Mouse (Mus musculus) frontal cortex, postnatal 25 days (tissue): ENCODE measurements around the gene Rara.
A peak's percentile ranks its signal among the peaks of the same experiment; 100 is the strongest.
"Not testable (repeated sequence)": the region's sequence is repeated elsewhere in the genome, so short reads cannot be mapped to it uniquely, and the experiment has no call there.

Experiments used
- DNase-seq, 2 experiments: peaks; one replicate each; pipeline ENCODE4 v3.0.0; 2022; ENCODE audit warnings: low spot score in 2 of 2

The Rara gene

DNA sequence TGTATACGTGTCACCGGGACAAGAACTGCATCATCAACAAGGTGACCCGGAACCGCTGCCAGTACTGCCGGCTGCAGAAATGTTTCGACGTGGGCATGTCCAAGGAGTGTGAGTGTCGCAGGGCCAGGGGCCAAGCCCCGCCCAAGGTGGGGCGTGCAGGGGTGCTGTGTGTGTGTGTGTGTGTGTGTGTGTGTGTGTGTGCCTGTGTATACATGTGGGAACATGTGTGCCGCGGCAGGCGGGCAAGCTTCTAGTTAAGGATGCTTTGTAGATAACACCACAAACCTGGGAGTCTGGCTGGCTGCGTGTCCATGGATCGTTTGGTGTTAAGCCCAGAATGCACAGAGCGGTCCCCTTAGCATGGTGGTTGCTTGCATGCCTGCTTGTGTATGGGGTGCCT is 40.5 kb downstream of the Rara start:
- DNase-seq = no peak

DNA sequence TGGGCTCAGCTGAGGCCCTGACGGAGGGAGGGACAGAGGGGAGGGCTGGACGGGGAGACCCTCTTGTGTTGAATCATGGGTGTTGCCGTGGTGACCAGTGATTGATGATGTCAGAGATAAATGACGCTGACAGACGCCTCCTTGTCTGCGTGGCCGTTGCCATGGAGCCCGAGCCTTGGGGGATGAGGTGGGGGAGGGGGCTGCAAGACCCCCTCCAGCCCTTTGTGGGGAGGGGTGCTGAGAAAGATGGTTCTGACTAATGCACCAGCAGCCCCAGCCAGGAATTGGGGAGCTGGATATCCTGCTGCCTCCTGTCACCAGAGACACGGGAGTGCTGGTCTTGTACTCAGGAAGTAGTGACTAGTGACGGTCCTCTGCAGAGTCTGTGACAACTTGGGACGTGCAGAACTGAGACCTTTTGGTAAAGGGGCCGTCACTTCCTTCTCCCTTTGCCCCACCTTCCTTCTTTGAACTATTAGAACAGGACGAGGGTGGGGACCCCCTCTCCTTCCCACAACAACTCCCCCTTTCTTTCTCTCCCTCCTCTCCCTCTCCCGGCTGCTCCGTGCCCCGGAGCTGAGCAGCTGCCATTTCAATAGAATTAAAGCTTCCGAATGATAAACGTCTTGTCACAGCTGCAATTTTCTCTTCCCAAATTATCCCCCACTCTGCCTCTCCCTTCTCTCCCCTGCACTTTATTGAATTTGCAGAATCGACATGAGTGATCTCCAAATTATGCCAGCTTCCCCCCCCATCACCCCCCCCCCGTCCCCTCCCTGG is 41.3 kb downstream of the Rara start:
- DNase-seq = no peak

DNA sequence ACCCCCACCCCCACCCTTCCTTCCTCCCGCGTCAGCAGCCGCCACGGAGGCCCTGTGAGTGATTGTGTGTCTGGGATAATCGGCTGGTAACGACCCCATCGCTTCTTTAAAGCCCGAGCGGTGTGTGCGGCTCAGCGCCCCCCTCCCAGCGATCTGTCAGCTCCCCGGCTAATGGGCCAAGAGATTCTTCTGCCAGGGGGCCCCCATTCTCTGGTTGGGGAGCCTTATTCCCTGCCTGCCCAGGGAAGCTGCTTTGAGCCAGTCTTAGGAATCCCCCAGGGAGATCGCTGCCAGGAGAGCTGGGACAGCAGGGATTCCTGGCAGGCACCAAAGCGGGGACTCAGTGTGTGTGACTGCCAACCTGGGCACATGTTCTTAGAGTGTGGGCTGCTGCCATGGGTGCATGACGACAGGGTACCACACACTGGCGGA is 41.9 kb downstream of the Rara start:
- DNase-seq = no peak

DNA sequence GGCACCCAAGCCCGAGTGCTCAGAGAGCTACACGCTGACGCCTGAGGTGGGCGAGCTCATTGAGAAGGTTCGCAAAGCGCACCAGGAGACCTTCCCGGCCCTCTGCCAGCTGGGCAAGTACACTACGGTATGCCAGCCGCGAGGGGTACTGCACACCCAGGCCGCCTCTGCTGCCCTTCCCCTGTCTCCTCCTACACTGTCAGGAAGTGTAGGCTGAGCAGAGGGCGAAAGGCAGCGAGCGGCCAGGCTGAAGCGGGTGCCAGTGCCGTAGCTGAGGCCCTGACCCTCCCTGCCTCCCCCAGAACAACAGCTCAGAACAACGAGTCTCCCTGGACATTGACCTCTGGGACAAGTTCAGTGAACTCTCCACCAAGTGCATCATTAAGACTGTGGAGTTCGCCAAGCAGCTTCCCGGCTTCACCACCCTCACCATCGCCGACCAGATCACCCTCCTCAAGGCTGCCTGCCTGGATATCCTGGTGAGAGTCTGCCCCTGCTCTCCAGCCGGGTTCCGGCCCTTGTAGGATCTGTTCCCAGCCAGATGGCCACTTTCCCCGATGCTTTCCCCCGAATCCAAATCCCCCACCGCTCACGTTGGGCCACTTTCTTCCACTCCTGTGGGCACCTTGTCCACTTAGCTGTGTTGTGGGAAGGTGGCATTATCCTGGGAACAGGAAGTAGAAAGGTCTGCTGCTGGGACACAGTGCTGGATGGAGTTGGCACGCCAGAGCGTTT is 42.7 kb downstream of the Rara start:
- no peak for DNase-seq

DNA sequence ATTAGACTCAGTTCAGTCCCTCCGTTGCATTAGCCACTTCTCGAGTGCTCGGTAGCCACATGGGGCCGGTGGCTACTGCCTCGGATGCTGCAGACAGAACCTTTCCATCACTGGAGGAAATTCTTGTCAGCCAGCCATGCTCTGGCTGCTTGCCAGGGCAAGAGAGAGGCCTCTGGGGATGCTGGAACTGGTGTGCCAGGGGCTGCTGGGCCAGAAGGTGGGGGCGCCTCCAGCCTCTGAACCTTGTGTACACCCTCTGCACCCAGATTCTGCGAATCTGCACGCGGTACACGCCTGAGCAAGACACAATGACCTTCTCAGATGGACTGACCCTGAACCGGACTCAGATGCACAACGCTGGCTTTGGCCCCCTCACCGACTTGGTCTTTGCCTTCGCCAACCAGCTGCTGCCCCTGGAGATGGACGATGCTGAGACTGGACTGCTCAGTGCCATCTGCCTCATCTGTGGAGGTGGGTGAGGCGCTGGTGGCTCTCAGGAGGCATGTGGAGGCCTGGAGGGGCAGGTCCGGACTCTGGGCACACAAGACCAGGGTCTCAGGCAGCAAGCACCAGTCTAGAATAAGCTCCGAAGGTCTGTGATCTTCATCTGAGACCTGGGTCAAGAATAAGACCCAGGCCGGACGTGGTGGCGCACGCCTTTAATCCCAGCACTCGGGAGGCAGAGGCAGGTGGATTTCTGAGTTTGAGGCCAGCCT is 43.9 kb downstream of the Rara start:
- DNase-seq = no peak

DNA sequence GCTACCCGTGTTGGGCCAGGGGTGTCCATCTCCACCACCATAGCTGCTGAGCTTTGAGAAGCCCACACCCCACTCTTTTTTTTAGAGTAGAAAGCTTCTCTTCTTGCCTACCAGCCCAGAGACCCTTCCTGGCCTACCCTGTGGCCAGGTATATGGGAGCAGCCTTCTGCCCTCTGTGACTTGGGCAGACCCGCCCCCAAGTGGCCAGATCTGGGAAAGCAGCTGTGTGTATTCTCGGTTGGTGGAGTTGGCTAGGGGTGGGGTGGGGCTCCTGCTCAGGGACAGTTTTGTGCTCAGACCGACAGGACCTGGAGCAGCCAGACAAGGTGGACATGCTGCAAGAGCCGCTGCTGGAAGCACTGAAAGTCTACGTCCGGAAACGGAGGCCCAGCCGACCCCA is 44.6 kb downstream of the Rara start:
- DNase-seq = peak; percentile 77 to 87

DNA sequence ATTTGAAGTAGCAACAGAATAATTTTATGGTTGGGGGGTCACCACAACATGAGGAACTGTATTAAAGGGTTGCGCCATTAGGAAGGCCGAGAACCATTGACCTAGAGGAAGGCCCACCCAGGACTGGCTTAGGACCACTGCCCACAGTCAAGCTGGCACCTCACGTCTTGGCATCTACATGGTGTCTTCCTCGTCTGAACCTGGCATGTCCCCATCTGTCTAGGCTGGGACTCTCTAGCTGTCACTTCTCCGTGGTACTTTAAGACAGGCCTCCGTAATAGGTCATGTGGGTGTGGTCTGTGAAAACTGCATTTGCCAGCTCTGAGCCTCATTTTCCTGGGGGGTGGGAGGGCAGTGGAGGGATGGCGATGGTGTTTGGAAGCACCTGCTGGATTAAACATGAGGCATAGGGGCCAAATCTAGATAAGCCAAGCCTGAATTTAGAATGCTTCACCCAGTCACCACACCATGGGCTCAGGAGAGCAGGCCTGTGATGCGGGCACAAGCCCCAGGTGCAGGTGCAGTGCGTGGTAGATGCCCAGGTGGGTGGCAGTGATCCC is 45.3 kb downstream of the Rara start:
- no peak for DNase-seq

DNA sequence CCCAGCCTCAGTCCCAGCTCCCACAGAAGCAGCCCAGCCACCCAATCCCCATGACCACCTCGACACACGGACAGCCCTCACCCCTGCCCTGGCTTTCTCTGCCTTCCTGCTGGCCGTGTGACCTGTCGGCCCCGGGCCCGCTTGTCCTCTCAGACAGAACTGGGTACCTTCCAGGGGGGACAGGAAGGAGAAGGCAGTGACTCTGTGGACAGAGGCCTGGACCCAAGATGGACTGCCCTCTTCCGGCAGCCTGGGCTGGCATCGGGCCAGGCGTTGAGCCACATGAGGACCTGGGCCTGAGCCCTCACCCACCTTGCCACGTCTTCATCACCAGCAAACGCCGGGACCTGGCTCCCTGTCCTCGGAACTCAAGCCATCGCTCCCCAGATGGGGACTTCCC is 46.0 kb downstream of the Rara start:
- no peak for DNase-seq

DNA sequence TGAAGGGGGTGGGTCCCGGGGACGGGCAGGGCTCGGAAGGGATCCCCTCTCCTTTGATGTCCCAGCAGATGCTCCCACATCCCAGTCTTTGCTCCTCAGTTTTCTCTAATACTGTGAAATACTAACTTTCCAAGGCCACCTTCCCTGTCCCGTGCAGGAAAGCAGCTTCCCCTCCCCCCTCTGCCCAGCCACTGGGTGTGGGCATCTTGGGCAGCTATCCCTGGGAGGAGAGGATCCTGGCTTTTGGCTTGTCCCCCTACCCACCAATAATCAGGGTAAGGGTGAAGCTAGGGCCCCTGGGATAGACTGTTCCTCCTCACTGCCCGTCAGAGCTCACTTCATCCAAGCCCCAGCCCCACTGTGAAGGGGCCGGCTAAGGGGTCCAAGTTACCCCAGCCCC is 46.6 kb downstream of the Rara start:
- no peak for DNase-seq

DNA sequence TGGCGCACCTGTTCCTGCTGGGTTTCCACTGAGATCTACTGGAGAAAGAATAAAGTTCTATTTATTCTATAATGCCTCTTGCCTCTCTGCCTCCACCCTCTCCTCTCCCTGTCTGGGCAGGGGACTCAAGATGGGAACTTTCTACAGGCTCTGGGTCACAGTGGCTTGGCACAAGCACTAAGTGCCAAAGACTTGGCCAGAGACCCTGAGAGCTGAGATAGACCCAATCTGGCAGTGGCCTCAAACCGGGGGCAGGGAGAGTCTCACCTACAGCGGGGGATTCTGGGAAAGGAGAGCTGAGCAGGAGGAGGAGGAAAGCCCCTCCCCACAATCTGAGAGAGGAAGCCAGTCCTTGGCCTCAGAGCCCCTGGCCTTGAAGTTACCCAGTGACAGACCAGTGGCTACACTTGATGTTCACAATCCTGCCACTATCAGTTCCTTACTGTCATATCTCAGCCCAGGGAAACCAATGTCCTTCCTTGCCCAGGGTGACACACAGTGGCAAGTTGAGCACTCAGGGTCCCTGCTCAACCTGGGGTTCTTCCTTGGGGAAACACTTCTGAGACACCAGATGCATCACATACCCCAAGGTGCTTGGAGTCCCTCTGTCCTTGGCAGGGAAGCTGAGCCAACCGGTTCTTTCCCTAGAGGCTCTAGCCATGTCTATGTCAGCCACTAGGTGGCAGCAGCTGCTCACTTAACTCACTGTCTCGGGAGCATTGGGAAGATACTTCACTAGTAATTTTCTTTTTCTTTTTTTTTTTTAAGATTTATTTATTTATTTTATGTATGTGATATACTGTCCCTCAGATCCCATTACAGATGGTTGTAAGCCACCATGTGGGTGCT is 47.5 kb downstream of the Rara start:
- DNase-seq = peak; percentile 72 to 82

DNA sequence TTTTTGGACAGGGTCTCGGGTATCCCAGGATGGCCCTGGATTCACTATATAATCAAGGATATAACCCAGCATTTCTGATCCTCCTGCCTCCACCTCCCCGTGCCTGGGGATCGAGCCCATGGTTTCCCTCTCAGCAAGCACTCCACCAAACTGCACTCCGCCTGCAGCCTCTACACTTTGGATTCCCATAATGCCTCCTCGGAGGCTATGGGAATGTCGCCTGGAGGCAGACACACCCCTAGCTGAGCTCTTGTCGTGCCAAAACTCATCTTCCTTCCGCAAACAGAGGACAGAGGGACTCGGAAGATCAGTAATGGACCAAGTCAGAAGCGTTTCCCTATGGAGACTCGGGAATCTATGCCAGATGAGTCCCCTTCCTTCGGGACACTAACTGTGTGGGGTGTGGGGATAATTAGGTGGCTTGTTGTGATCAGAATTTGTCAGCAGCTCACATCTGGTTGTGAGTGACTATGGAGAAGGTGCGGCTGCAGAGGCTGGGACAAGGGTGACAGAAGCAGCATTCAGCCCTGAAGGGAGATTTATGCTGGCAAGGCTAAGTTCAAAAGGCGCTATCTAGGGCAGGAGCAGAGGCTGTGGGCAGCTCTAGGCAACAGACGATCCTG is 51.0 kb downstream of the Rara start:
- DNase-seq = no peak

DNA sequence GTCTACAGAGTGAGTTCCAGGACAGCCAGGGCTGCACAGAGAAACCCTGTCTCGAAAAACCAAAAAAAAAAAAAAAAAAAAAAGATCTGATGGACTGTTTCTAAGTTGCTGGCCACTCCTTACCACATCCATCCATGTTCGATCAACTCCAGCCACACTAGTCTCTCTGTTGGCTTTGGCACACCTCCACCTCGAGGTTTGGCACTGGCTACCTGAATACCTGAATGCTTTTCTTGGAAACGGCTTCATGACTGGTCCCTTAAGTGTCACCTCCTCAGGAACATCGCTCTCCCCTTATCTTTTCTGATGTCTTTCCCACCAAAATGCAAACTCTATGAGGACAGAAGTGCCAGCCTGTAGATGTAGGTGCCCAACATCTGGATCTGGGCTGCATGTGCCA is 51.7 kb downstream of the Rara start:
- no peak for DNase-seq

DNA sequence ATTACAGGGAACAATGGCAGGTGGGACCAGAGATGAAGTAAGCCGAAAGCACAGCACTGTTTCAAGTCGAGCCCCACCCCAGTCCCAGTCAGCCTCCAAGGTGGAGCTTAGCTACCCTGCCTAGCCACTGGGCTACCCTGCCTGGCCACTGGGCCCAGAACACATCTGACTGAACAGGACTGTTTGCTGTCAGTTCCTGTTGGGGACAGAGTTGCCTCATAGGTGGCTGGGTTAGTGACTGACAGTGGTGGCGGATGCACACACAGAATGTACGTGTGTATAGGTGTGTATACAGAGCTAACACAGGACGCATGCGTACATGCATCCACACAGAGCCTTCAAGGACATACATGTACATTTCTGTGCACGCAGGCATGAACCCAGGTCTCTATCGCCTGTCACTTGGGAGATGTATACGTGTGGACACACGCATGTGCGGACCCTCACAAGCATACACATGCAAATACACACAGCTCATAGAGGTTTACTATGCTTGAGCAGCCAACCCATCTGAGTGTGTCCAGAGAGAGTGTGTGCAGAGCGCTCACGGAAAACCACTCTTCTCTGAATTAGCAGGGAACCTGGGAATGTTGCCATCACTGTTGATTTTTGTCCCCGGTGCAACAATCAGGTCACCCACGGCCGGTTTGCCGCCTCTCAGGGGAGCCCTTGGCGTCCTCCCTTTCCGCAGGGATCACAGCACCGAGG is 53.8 kb downstream of the Rara start:
- DNase-seq = no peak

DNA sequence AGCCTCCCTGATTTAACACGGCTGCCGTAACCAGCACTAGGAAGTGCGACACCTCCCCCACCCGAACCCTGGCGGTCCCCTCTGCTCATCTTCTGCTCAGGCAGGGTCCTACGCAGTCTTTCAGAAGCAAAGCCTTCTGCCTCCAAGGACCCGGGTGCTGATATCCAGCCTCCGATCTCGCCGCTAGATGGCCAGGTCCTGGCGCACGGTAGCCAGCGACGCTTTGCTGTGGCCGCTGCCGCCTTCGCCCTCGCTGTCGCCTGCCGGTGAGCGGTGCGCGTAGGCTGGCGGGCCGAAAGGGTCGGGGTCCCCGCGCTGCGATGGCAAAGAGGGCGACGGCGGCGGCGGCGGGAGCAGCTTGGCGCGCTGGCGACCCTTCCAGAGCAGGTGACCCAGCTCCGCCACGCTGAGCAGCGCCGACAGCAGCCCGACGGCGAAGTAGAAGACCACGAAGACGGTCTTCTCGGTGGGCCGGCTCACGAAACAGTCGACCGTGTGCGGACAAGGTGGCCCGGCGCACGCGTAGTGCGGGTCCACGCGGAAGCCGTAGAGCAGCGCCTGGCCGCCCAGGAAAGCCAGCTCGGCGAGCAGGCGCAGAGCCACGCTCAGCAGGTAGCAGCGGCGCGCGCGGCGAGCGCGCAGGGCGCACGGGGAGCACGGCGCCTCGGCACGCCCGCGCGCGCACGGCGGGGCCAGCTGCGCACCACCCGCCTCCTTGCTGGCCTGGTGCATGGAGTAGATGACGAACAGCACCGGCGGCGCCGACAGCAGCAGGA is 54.6 kb downstream of the Rara start:
- no peak for DNase-seq

DNA sequence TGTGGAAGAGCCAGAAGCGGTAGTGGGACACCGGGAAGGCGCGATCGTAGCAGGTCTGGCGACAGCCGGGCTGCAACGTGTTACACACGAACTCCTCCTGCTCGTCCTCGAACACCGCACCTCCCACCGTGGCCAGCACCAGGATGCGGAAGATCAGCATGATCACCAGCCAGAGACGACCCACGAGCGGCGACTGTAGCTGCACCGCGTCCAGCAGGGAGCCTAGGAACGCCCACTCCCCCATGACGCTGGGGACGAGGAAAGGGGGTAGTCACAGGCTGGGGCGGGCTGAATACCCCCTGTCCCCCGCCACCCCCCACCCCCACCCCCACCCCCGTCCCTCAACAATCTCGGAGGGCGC is 55.1 kb downstream of the Rara start, which contains the start of gene Gjd3:
Gene Gjd3 (minus strand): TSS at position 244 of the 361 bp plus-strand sequence.
- no peak for DNase-seq

DNA sequence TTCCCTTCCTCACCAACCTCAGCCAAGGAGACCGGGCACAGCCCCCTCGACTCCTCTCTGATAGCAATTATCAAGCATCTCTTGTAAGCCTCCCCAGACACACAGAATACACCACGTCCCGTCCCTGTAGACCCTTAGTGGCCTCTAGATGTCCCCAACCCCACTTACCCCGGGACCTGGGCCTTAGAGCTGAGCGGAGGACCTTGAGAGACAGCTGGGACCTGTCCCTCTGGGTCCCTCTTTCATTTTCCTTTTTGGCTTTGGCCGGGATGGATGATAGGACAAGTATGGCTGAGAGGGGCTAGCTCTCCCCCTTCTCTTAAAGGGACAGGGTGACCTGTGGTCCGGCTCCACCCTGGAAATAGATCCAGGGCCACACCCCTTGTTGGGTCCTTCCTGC is 55.9 kb downstream of the Rara start:
- DNase-seq = no peak

DNA sequence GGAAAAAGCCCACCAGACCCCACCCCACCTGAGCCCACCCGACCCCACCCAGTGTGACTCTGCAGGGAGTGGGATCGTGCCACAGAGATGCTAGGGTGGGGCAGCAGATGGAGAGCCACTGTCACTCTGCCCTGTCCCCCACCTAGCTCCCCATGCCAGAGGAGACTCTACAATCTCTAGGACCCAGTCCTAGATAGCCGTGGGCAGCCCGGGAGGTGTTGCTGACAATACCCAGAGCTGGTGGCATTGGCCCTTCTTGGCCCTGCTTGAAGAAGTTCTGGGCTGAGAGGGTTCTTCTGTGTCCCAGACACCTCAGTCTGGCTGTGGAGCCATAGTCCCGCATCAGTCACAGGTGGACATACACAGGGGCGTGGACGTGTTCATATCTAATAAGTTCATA is 57.9 kb downstream of the Rara start:
- DNase-seq = no peak

DNA sequence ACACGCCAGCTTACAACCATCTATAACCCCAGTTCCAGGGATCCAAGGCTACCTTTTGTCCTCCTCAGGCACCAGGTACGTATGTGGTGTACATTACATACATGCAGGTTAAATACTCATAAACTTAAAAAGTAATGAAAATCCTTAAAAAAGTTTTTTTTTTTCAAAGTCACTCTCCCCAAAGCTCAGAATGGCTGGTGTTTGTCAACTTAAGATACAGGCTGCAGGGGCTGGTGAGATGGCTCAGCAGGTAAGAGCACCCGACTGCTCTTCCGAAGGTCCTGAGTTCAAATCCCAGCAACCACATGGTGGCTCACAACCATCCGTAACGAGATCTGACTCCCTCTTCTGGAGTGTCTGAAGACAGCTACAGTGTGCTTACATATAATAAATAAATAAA is 60.6 kb downstream of the Rara start:
- DNase-seq = not testable (repeated sequence)

DNA sequence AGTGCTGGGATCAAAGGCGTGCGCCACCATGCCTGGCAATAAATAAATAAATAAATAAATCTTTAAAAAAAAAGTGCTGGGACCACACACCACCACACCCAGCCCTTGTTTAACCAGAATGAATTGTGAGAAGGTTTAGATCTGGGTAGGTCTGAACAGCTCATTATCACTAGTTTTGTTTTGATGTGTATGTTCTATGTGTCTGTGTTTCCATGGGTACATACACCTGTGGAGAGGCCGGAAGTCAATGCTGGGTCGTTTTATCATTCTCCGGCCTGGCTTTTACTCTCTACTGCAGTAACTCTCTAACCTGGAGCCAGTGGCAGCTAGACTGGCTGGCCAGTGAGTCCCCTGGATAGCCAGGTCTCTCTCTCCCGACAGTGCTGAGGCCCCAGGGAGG is 63.2 kb downstream of the Rara start:
- DNase-seq = no peak

DNA sequence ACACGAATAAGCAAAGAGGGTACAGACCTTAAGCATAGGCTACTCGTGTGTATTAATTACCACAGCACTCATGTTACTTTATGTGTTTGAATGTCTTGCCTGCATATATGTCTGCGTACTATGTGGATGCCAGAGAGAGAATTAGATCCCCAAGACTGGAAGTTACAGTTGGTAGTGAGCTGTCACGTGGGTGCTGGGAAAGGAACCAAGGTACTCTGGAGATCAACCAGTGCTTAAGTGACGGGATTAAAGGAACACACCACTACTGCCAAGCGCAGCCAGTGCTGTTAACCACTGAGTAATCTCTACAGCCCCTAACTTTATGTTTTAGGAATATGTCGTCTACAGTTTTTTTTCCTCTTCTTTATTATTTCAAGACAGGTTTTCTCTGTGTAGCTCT is 68.4 kb downstream of the Rara start:
- no peak for DNase-seq
